Mouse (Mus musculus): ENCODE measurements around the gene Magee1.

DNA sequence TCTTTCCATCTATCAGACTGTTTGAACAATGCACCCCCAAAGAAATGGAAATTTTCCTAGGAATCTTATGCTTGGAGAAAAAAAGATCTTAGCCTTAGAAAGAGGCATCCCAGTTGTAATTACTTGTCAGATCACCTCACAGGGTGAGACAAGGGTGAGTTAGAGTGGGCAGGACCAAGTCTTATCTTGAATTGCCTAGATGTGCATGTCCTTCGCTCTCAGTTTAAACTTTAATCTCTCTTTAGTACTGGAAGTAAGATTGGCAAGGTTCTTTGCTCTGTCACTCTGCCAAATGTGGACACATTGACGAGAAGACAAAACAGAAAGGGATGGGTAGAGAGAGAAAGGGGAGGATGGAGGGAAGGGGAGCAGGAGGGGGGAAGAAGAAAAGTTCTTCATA lies 5.2 kb upstream of the Magee1 start:
- TF ChIP-seq CTCF (IDR thresholded peaks at IDR 0.05; ENCODE audit: low read depth, low read length) (no peak), GATA2 (IDR thresholded peaks at IDR 0.05; ENCODE audit: borderline replicate concordance, low read depth, low read length) (no peak), POLR2AphosphoS5 (IDR thresholded peaks at IDR 0.05; ENCODE audit: insufficient replicate concordance, low read depth, low read length) (no peak), GATA1 (IDR thresholded peaks at IDR 0.05; ENCODE audit: borderline replicate concordance, low read length) (no peak), TAL1 (conservative IDR thresholded peaks at IDR 0.05; ENCODE audit: low read depth, low read length) (no peak)
